Mouse (Mus musculus) forebrain, embryonic 16.5 days (tissue): ENCODE data around the gene Cacnb3. TPM values are rescaled to one million over a fixed set of nuclear protein-coding genes. Genes with fewer than 3 reads are reported as not detected.
A peak's percentile ranks its signal among the peaks of the same experiment; 100 is the strongest.

Experiments used
- ATAC-seq: fragments of 200-750 bp; cut with Nextera tagmentation; 2 replicates; pipeline ENCODE4 v1.8.0; 2017; ENCODE audit warnings: mild to moderate bottlenecking, moderate library complexity
- H3K27ac ChIP-seq: fragments of 300-500 bp; sonication (generic); 2 replicates; pipeline ENCODE4 v1.5.1; 2014; ENCODE audit warnings: low read length, control low read depth
- H3K27me3 ChIP-seq: fragments of 300-500 bp; sonication (generic); replicated peaks from 2 replicates; pipeline ENCODE4 v1.6.1; 2014; ENCODE audit warnings: low read length; ENCODE audit not compliant: control insufficient read depth, insufficient read depth
- H3K36me3 ChIP-seq: fragments of 300-500 bp; sonication (generic); 2 replicates; pipeline ENCODE4 v1.6.1; 2014; ENCODE audit not compliant: control insufficient read depth, insufficient read depth
- H3K4me1 ChIP-seq: fragments of 300-500 bp; sonication (generic); replicated peaks from 2 replicates; pipeline ENCODE4 v1.6.1; 2014; ENCODE audit warnings: low read length; ENCODE audit not compliant: control insufficient read depth, insufficient read depth
- H3K4me2 ChIP-seq: fragments of 300-500 bp; sonication (generic); 2 replicates; pipeline ENCODE4 v1.6.1; 2014; ENCODE audit warnings: mild to moderate bottlenecking, low read length, control low read depth
- H3K4me3 ChIP-seq: fragments of 300-500 bp; sonication (generic); replicated peaks from 2 replicates; pipeline ENCODE4 v1.5.1; 2014; ENCODE audit warnings: mild to moderate bottlenecking, low read length, control low read depth
- H3K9ac ChIP-seq: fragments of 300-500 bp; sonication (generic); replicated peaks from 2 replicates; pipeline ENCODE4 v1.6.1; 2014; ENCODE audit warnings: low read depth, low read length, control low read depth
- H3K9me3 ChIP-seq: fragments of 300-500 bp; sonication (generic); 2 replicates; pipeline ENCODE4 v1.6.1; 2016; ENCODE audit warnings: low read length; ENCODE audit not compliant: control insufficient read depth
- WGBS: fragments of 180-500 bp; shearing (Covaris S2); extraction: QIAGEN DNeasy Blood & Tissue Kit; methylation state at CpG from one replicate; pipeline ENCODE4 v1.1.7; 2014; 5-methylcytosine and 5-hydroxymethylcytosine counted together
- polyA plus RNA-seq: library from polyadenylated mRNA; unstranded; fragments of >200 nt; fragmentation: Nextera tagmentation; extraction: Ambion mirVana; gene quantifications from 2 replicates; pipeline ENCODE4 v1.2.1, GENCODE M21; 2015

Gene Cacnb3
- polyA plus RNA-seq, 1 experiment from 2014 or later: 168 TPM

DNA sequence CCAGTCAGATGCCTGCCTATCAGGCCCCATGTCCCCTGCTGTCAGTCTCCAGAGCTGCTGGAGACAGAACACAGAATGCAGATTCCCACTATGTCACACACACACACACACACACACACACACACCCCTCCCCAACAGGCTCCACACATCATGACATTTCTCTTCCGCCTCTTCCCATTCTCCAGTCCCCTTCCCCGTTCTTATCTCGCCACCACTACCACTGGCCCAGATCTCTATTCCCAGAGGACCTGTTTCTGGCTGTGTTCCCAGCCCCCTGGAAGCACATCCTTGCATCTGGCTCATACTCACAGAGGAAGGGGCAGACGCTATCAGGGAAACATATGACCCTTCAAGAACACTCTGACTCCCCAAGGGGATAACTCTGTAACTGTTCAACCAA is 23.1 kb upstream of the Cacnb3 start:
- peak overlapping the region; percentile 93 for H3K4me3 ChIP-seq
- H3K27me3 ChIP-seq: no peaks in the 10 kb centered on the region
- H3K27ac ChIP-seq: no peak overlapping the region
- H3K4me1 ChIP-seq: peaks cover 29% of the 10 kb centered on the region
- no peaks in the 10 kb centered on the region for H3K9me3 ChIP-seq
- H3K4me2 ChIP-seq: peak overlapping the region; percentile 81
- no peak for ATAC-seq
- 18% methylated on average over 4 of the region's 4 CpGs for WGBS
- no peak overlapping the region; the same call in 1 of the 2 replicates for H3K9ac ChIP-seq
- peaks cover 6% of the 10 kb centered on the region; the same call in 1 of the 2 replicates for H3K36me3 ChIP-seq

- 11% methylated on average over 9 of the region's 10 CpGs for WGBS
- H3K36me3 ChIP-seq: peaks cover 6% of the 10 kb centered on the region; the same call in 1 of the 2 replicates
- H3K4me2 ChIP-seq: peak overlapping the region; percentile 81
- no peak overlapping the region for H3K27ac ChIP-seq
- H3K4me3 ChIP-seq: peak overlapping the region; percentile 93
- H3K9me3 ChIP-seq: no peaks in the 10 kb centered on the region
- H3K9ac ChIP-seq: peak overlapping the region; percentile 95
- H3K27me3 ChIP-seq: no peaks in the 10 kb centered on the region
- peaks cover 24% of the 10 kb centered on the region for H3K4me1 ChIP-seq
- no peak; the same call in 1 of the 2 replicates for ATAC-seq
These were observed 22.4 kb upstream of the Cacnb3 start for GRCm38 (mm10) chr15:98608058-98608783.

DNA sequence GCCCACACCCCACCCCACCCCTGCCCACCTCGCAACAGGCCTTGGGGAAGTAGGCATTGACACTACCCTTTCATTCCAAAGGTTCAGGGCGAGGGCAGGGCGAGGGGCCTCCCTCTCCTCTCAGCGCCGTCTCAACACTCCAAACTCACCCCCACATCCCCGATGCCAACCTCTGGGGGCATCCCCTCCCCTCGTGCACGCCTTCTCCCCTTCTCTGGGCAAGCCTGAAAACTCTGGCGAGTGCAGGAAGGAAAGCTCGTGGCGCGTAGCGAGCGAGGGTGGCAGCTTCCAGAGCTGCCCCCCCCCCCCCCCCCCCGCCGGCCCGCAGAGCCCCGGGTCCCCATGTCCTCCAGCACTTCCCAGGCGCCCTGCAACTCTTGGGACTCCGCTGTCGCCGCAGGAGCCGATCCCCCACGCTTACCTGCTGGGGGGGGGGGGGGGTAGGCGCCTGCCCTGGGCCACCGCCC is 21.8 kb upstream of the Cacnb3 start:
- Histone ChIP-seq H3K4me3 (peak overlapping the region; percentile 93), H3K4me2 (peak overlapping the region; percentile 81), H3K9ac (peak overlapping the region; percentile 95), H3K27me3 (no peaks in the 10 kb centered on the region), H3K27ac (peak overlapping the region; percentile 85), H3K36me3 (peaks cover 2% of the 10 kb centered on the region; the same call in 1 of the 2 replicates), H3K9me3 (no peaks in the 10 kb centered on the region), H3K4me1 (peaks cover 20% of the 10 kb centered on the region)
- 0% methylated on average over 7 of the region's 26 CpGs for WGBS
- 0 out of 2 replicates have a peak, but pooled peaks have one; percentile 5 for ATAC-seq

DNA sequence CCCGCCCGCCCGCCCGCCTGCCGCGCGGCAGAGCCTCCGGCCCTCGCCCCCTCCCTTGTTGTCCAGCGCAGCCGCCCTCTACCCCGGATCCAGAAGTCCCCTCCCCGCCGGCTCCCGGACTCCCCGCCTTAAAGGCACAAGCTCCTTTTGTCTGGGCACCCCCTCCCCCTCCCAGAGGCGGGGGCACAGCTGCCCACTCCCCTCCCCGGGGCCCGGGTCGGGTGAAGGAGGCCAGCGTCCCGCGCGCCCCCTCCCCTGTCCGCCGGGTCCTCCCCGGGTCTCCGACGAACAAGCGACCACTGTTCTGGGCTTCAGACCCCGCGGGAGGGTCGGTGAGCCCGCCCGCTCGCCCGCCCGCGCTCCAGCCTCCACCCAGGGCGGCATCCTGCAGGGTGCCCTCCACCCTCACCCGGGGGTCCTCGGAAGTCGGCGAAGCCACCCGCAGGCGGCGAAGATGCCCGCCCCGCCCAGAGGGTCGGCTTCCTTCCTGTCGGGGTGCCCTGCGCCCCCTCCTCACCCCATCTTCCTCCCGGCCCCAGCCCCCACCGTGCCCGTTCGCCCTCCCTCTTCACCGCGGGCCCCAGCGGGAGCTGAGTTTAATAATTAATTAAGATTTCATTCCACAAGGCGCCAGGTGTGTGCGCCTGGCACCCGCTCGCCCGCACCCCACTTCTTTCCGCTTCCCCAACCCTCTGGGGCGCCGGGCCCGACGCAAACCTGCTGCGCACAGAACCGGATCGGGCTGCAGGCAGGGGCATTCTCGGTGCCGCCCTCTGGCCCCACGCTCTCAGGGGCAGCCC is 21.1 kb upstream of the Cacnb3 start, which contains the start of gene Adcy6:
TSS of gene Adcy6 (minus strand) at position 746 of the 800 bp plus-strand sequence.
- Histone ChIP-seq H3K36me3 (no peaks in the 10 kb centered on the region), H3K27ac (peak within 1 kb of the TSS; percentile 85), H3K4me3 (peak within 1 kb of the TSS; percentile 93), H3K27me3 (no peaks in the 10 kb centered on the region), H3K4me1 (peaks cover 22% of the 10 kb centered on the region), H3K4me2 (peak within 1 kb of the TSS; percentile 81), H3K9ac (peak within 1 kb of the TSS; percentile 95), H3K9me3 (no peaks in the 10 kb centered on the region)
- ATAC-seq: peak; percentile 85
- WGBS: under 1% methylated on average over 55 of the region's 75 CpGs

DNA sequence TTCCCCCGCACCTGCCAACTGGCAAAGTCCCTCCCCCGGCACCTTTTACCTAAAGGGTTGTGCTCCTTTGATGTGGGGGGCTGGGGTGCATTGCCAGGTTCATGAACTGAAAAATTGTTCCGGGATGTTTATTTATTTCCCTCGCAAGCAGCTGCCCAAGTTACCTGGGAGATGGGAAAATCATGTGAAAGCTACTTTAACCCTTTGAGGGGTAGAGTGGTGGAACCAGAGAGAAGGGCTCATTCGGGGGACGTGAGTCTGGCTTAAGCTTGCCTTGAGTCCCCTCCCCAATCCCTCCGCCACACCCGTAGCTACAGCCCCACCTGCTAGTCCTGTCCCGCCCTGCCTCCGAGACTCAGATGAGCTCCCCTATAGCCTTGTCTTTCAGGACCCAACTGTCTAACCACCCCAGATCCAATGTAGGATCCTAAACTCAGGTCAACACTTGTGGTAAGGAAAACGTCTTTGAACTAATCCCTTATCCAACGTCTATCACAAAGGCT is 20.5 kb upstream of the Cacnb3 start:
- H3K9me3 ChIP-seq: no peaks in the 10 kb centered on the region
- H3K4me3 ChIP-seq: peak overlapping the region; percentile 93
- WGBS: 1% methylated on average over 12 of the region's 12 CpGs
- 0 out of 2 replicates have a peak, but pooled peaks have one; percentile 21 for ATAC-seq
- H3K36me3 ChIP-seq: no peaks in the 10 kb centered on the region
- H3K9ac ChIP-seq: peak overlapping the region; percentile 95
- no peaks in the 10 kb centered on the region for H3K27me3 ChIP-seq
- peak overlapping the region; percentile 85; the same call in 1 of the 2 replicates for H3K27ac ChIP-seq
- peaks cover 25% of the 10 kb centered on the region for H3K4me1 ChIP-seq
- peak overlapping the region; percentile 81 for H3K4me2 ChIP-seq

DNA sequence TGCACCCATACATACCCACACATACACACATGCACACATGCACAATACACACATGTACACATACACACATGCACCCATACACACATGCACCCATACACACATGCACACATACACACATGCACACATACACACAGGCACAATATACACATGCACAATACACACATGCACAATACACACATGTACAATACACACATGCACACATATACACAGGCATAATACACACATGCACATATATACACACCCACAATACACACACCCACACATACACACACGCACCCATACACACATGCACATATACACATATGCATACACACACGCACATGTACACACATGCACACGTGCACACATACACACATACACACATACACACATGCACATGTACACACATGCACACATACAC is 18.4 kb upstream of the Cacnb3 start:
- Histone ChIP-seq H3K4me2 (no peak overlapping the region), H3K9ac (no peak overlapping the region), H3K4me1 (peaks cover 20% of the 10 kb centered on the region), H3K27me3 (no peaks in the 10 kb centered on the region), H3K27ac (no peak overlapping the region), H3K4me3 (no peak overlapping the region), H3K36me3 (no peaks in the 10 kb centered on the region), H3K9me3 (no peaks in the 10 kb centered on the region)
- 100% methylated on average over 3 of the region's 3 CpGs for WGBS
- no peak for ATAC-seq

DNA sequence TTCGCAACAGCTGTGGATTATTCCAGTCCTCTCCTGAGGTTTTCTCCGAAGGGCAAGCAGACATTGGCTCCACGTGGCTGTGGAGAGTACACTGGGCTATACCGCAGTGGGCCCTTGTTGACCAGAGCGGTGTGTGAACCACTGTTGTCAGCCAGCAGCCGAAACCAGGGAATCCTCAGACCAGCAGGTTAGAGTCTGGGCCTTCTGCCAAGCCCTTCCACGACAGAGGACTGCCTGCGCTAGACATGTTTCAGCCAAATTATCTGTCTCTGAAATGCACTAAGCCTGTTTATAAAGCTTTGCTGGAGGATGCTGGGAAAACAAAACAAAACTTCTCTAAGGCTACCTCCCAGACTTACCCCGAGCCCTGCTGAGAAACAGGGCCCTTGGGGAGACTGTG is 16.1 kb upstream of the Cacnb3 start:
- no peak overlapping the region for H3K9ac ChIP-seq
- no peaks in the 10 kb centered on the region for H3K36me3 ChIP-seq
- peaks cover 6% of the 10 kb centered on the region for H3K27me3 ChIP-seq
- H3K4me2 ChIP-seq: no peak overlapping the region
- H3K9me3 ChIP-seq: no peaks in the 10 kb centered on the region; the same call in 1 of the 2 replicates
- H3K4me3 ChIP-seq: no peak overlapping the region
- no peak for ATAC-seq
- no peak overlapping the region for H3K27ac ChIP-seq
- WGBS: 33% methylated on average over 9 of the region's 9 CpGs
- H3K4me1 ChIP-seq: peaks cover 5% of the 10 kb centered on the region; the same call in 1 of the 2 replicates

DNA sequence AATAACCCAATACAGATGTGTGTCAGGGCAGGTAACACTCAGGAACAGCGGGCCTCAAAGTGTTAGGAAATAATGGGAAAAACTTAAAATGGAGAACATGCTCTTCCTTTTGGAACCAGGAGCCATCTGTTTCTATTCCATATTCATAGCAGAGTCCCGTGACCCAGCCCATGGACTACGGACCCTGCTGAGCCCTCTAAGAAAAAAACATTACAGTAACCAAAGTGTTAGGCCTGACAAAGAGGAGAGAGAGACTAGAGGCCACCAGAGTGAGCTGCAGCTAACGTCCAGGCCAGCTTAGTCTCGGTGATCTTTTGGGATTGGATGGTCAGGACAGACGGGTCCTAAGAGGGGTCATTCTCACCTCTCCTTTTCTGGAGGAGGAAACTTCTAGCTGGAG is 15.7 kb upstream of the Cacnb3 start:
- Histone ChIP-seq H3K4me1 (peaks cover 5% of the 10 kb centered on the region; the same call in 1 of the 2 replicates), H3K9ac (no peak overlapping the region), H3K36me3 (no peaks in the 10 kb centered on the region), H3K9me3 (no peaks in the 10 kb centered on the region; the same call in 1 of the 2 replicates), H3K27me3 (peaks cover 6% of the 10 kb centered on the region), H3K27ac (no peak overlapping the region), H3K4me3 (no peak overlapping the region), H3K4me2 (no peak overlapping the region)
- no peak for ATAC-seq
- 49% methylated on average over 6 of the region's 6 CpGs for WGBS

DNA sequence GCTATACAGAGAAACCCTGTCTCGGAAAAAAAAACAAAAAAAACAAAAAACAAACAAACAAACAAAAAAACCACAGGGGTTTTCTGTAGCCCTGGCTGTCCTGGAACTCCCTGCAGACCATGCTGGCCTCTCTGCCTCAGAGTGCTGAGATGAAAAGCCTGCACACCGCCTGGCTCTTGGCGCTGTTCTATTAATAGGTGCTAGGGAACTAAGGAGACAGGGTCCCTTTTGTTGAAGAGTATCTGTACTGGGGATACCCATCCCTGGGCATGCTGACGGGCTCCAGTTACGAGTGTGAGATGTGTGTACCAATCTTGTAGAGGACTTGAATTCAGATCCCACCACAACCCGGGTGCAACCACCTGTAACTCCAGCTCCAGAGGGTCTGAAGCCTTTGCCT is 14.9 kb upstream of the Cacnb3 start:
- Histone ChIP-seq H3K4me2 (no peak overlapping the region), H3K27me3 (peaks cover 7% of the 10 kb centered on the region), H3K9ac (no peak overlapping the region), H3K4me3 (no peak overlapping the region), H3K9me3 (no peaks in the 10 kb centered on the region; the same call in 1 of the 2 replicates), H3K27ac (no peak overlapping the region), H3K4me1 (peaks cover 5% of the 10 kb centered on the region; the same call in 1 of the 2 replicates), H3K36me3 (no peaks in the 10 kb centered on the region)
- ATAC-seq: no peak
- WGBS: 61% methylated on average over 6 of the region's 6 CpGs
